Mouse (Mus musculus): Measurements from ENCODE around the gene Ap1m1. TPM values are rescaled to one million over a fixed set of nuclear protein-coding genes. Genes with fewer than 3 reads are reported as not detected.

Ap1m1 gene
- polyA plus RNA-seq, 1 experiment from 2014 or later = 64.1 TPM

- no peaks in the 10 kb centered on the region for H3K9me3 ChIP-seq (replicated peaks)
- DNase-seq = no peak
- ATAC-seq (ENCODE audit: low read depth) = no peak
Observed at GRCm38 (mm10) chr8:72215871-72216270, 23.9 kb upstream of the Ap1m1 start.

GRCm38 (mm10) chr8:72218781-72219540 is 20.9 kb upstream of the Ap1m1 start:
- no peaks in the 10 kb centered on the region for H3K9me3 ChIP-seq (replicated peaks)
- no peak overlapping the region for H3K27ac ChIP-seq
- H3K4me2 ChIP-seq = peak overlapping the region; percentile 72
- WGBS (ENCODE audit: insufficient replicate concordance) = 71% methylated on average over 10 of the region's 10 CpGs
- ATAC-seq (ENCODE audit: low read depth) (no peak), DNase-seq (no peak)
- H3K36me3 ChIP-seq = peaks cover 30% of the 10 kb centered on the region
- H3K27me3 ChIP-seq = no peaks in the 10 kb centered on the region; the same call in 1 of the 2 replicates
- peaks cover 26% of the 10 kb centered on the region for H3K4me1 ChIP-seq (replicated peaks)
- peak overlapping the region; percentile 78 for H3K4me3 ChIP-seq (replicated peaks)
- H3K9ac ChIP-seq = no peak overlapping the region

More at GRCm38 (mm10) chr8:72215871-72216270, 23.9 kb upstream of the Ap1m1 start:
- WGBS (ENCODE audit: insufficient replicate concordance) = 9% methylated on average over 1 of the region's 1 CpGs
- no peak overlapping the region for H3K27ac ChIP-seq
- H3K27me3 ChIP-seq = no peaks in the 10 kb centered on the region; the same call in 1 of the 2 replicates
- no peak overlapping the region for H3K9ac ChIP-seq
- H3K36me3 ChIP-seq = no peaks in the 10 kb centered on the region
- H3K4me2 ChIP-seq = no peak overlapping the region
- no peak overlapping the region for H3K4me3 ChIP-seq (replicated peaks)
- H3K4me1 ChIP-seq (replicated peaks) = peaks cover 17% of the 10 kb centered on the region

GRCm38 (mm10) chr8:72219541-72220363 is 20.1 kb upstream of the Ap1m1 start, which contains the start of gene Fam32a:
Fam32a (plus strand) TSS chr8:72219730.
- no peaks in the 10 kb centered on the region for H3K9me3 ChIP-seq (replicated peaks)
- peak within 1 kb of the TSS; percentile 88 for H3K27ac ChIP-seq
- peak; percentile 92 for DNase-seq
- peak within 1 kb of the TSS; percentile 81 for H3K9ac ChIP-seq
- H3K4me1 ChIP-seq (replicated peaks) = peaks cover 26% of the 10 kb centered on the region
- peak within 1 kb of the TSS; percentile 78 for H3K4me3 ChIP-seq (replicated peaks)
- H3K27me3 ChIP-seq = no peaks in the 10 kb centered on the region; the same call in 1 of the 2 replicates
- H3K4me2 ChIP-seq = peak within 1 kb of the TSS; percentile 72
- WGBS (ENCODE audit: insufficient replicate concordance) = 7% methylated on average over 39 of the region's 39 CpGs
- peaks cover 34% of the 10 kb centered on the region for H3K36me3 ChIP-seq
- ATAC-seq (ENCODE audit: low read depth) = peak; percentile 98

GRCm38 (mm10) chr8:72220758-72221157 is 19.1 kb upstream of the Ap1m1 start:
- no peaks in the 10 kb centered on the region for H3K9me3 ChIP-seq (replicated peaks)
- H3K36me3 ChIP-seq = peaks cover 34% of the 10 kb centered on the region
- peak overlapping the region; percentile 81 for H3K9ac ChIP-seq
- peak overlapping the region; percentile 88 for H3K27ac ChIP-seq
- no peaks in the 10 kb centered on the region; the same call in 1 of the 2 replicates for H3K27me3 ChIP-seq
- H3K4me3 ChIP-seq (replicated peaks) = peak overlapping the region; percentile 78
- no peak for ATAC-seq (ENCODE audit: low read depth)
- WGBS (ENCODE audit: insufficient replicate concordance) = 77% methylated on average over 4 of the region's 4 CpGs
- DNase-seq = no peak
- peaks cover 26% of the 10 kb centered on the region for H3K4me1 ChIP-seq (replicated peaks)
- H3K4me2 ChIP-seq = peak overlapping the region; percentile 72

- no peak overlapping the region for H3K27ac ChIP-seq
- no peak overlapping the region for H3K9ac ChIP-seq
- peaks cover 23% of the 10 kb centered on the region for H3K4me1 ChIP-seq (replicated peaks)
- ATAC-seq (ENCODE audit: low read depth) (no peak), DNase-seq (no peak)
- WGBS (ENCODE audit: insufficient replicate concordance) = 83% methylated on average over 5 of the region's 5 CpGs
- H3K36me3 ChIP-seq = peaks cover 34% of the 10 kb centered on the region
- no peaks in the 10 kb centered on the region; the same call in 1 of the 2 replicates for H3K27me3 ChIP-seq
- no peaks in the 10 kb centered on the region for H3K9me3 ChIP-seq (replicated peaks)
- no peak overlapping the region for H3K4me2 ChIP-seq
- H3K4me3 ChIP-seq (replicated peaks) = no peak overlapping the region
Observed at GRCm38 (mm10) chr8:72222656-72223055, 17.2 kb upstream of the Ap1m1 start.

GRCm38 (mm10) chr8:72240403-72240763 is 565 bp downstream of the Ap1m1 start:
- WGBS (ENCODE audit: insufficient replicate concordance) = under 1% methylated on average over 24 of the region's 24 CpGs
- ATAC-seq (ENCODE audit: low read depth) (peak; percentile 19), DNase-seq (no peak)
- no peaks in the 10 kb centered on the region for H3K9me3 ChIP-seq (replicated peaks)
- H3K4me2 ChIP-seq = peak overlapping the region; percentile 89
- peaks cover 49% of the 10 kb centered on the region for H3K4me1 ChIP-seq (replicated peaks)
- peak overlapping the region; percentile 78 for H3K4me3 ChIP-seq (replicated peaks)
- H3K9ac ChIP-seq = peak overlapping the region; percentile 79
- peaks cover 21% of the 10 kb centered on the region for H3K36me3 ChIP-seq
- H3K27ac ChIP-seq = peak overlapping the region; percentile 96
- H3K27me3 ChIP-seq = no peaks in the 10 kb centered on the region

- H3K4me1 ChIP-seq (replicated peaks) = peaks cover 49% of the 10 kb centered on the region
- H3K9ac ChIP-seq = peak overlapping the region; percentile 79
- DNase-seq (no peak), ATAC-seq (ENCODE audit: low read depth) (no peak)
- no peaks in the 10 kb centered on the region for H3K9me3 ChIP-seq (replicated peaks)
- peak overlapping the region; percentile 89 for H3K4me2 ChIP-seq
- H3K4me3 ChIP-seq (replicated peaks) = peak overlapping the region; percentile 78
- WGBS (ENCODE audit: insufficient replicate concordance) = 53% methylated on average over 7 of the region's 7 CpGs
- H3K27ac ChIP-seq = peak overlapping the region; percentile 96
- no peaks in the 10 kb centered on the region for H3K27me3 ChIP-seq
- peaks cover 21% of the 10 kb centered on the region for H3K36me3 ChIP-seq
Observed at GRCm38 (mm10) chr8:72240951-72241350, 1.1 kb downstream of the Ap1m1 start.

- H3K4me3 ChIP-seq (replicated peaks) = no peak overlapping the region
- H3K27me3 ChIP-seq = no peaks in the 10 kb centered on the region
- H3K4me2 ChIP-seq = no peak overlapping the region
- H3K27ac ChIP-seq = no peak overlapping the region
- ATAC-seq (ENCODE audit: low read depth) (no peak), DNase-seq (no peak)
- H3K9me3 ChIP-seq (replicated peaks) = no peaks in the 10 kb centered on the region
- H3K4me1 ChIP-seq (replicated peaks) = peaks cover 49% of the 10 kb centered on the region
- H3K9ac ChIP-seq = no peak overlapping the region
- peaks cover 32% of the 10 kb centered on the region for H3K36me3 ChIP-seq
- 72% methylated on average over 1 of the region's 1 CpGs for WGBS (ENCODE audit: insufficient replicate concordance)
Observed at GRCm38 (mm10) chr8:72242226-72242625, 2.4 kb downstream of the Ap1m1 start.

GRCm38 (mm10) chr8:72244610-72245009 is 4.8 kb downstream of the Ap1m1 start:
- no peaks in the 10 kb centered on the region for H3K27me3 ChIP-seq
- peaks cover 48% of the 10 kb centered on the region for H3K36me3 ChIP-seq
- H3K4me3 ChIP-seq (replicated peaks) = no peak overlapping the region
- no peak overlapping the region; the same call in 1 of the 2 replicates for H3K27ac ChIP-seq
- no peak overlapping the region for H3K4me2 ChIP-seq
- DNase-seq = no peak
- H3K4me1 ChIP-seq (replicated peaks) = peaks cover 42% of the 10 kb centered on the region
- WGBS (ENCODE audit: insufficient replicate concordance) = 14% methylated on average over 2 of the region's 2 CpGs
- no peak overlapping the region for H3K9ac ChIP-seq
- no peaks in the 10 kb centered on the region for H3K9me3 ChIP-seq (replicated peaks)
- ATAC-seq (ENCODE audit: low read depth) = no peak

- Histone ChIP-seq H3K9me3 (replicated peaks) (no peaks in the 10 kb centered on the region), H3K9ac (no peak overlapping the region), H3K4me1 (replicated peaks) (peaks cover 2% of the 10 kb centered on the region; the same call in 1 of the 2 replicates), H3K4me3 (replicated peaks) (no peak overlapping the region), H3K36me3 (peaks cover 30% of the 10 kb centered on the region), H3K27ac (no peak overlapping the region), H3K27me3 (no peaks in the 10 kb centered on the region), H3K4me2 (no peak overlapping the region)
- no peak for DNase-seq
- peak; percentile 27; the same call in 1 of the 2 replicates for ATAC-seq (ENCODE audit: low read depth)
- WGBS (ENCODE audit: insufficient replicate concordance) = 47% methylated on average over 7 of the region's 7 CpGs
Observed at GRCm38 (mm10) chr8:72257171-72257901, 17.5 kb downstream of the Ap1m1 start.

GRCm38 (mm10) chr8:72257902-72258238 is 18.1 kb downstream of the Ap1m1 start:
- ATAC-seq (ENCODE audit: low read depth) (no peak), DNase-seq (no peak)
- no peak overlapping the region for H3K4me3 ChIP-seq (replicated peaks)
- H3K4me2 ChIP-seq = no peak overlapping the region
- no peaks in the 10 kb centered on the region for H3K27me3 ChIP-seq
- no peak overlapping the region for H3K27ac ChIP-seq
- H3K36me3 ChIP-seq = peaks cover 25% of the 10 kb centered on the region
- 81% methylated on average over 1 of the region's 1 CpGs for WGBS (ENCODE audit: insufficient replicate concordance)
- H3K9me3 ChIP-seq (replicated peaks) = no peaks in the 10 kb centered on the region
- H3K9ac ChIP-seq = no peak overlapping the region
- H3K4me1 ChIP-seq (replicated peaks) = peaks cover 2% of the 10 kb centered on the region; the same call in 1 of the 2 replicates
